8 mouse cellular contexts compared by ENCODE assay signal in genomic region chr11:107469523-107470371, GRCm38 (mm10). TPM values are rescaled to one million over a fixed set of nuclear protein-coding genes. Genes with fewer than 3 reads are reported as not detected.
DNase-seq lines count a peak whose midpoint lies in the region; ATAC-seq lines count a peak whose summit lies in the region.

No protein-coding gene starts in this region.

- no peaks in the 10 kb centered on the region for H3K9me3 ChIP-seq in intestine, embryonic 15.5 days

- peak; percentile 70 for DNase-seq in ZHBTc4 (ENCODE audit: low read depth, low spot score)
- peak; percentile 62 for DNase-seq in embryo, embryonic 10.5 days (ENCODE audit: low spot score)
- peak; percentile 66 for DNase-seq in gastrocnemius, postnatal 25 days
- DNase-seq in left cerebral cortex, postnatal 25 days (ENCODE audit: low spot score in 2 of 2), result peak; percentile 49 to 61
- DNase-seq in right cerebral cortex, postnatal 36 days (ENCODE audit: low spot score in 2 of 2), result peak; percentile 21 to 40
- DNase-seq in urinary bladder, postnatal 4 days (ENCODE audit: low spot score in 2 of 2), result peak; percentile 59 to 69

- peak overlapping the region; percentile 88 for H3K4me2 ChIP-seq in intestine, embryonic 15.5 days (replicated peaks)

- peak; percentile 55 for ATAC-seq in intestine, embryonic 15.5 days
- ATAC-seq in megakaryocyte-erythroid progenitor cell, adult 5-6 weeks (replicated peaks; ENCODE audit: low FRiP score, low TSS enrichment, poor library complexity, severe bottlenecking), result peak; percentile 16; the same call in 1 of the 2 replicates

- peak overlapping the region; percentile 92 for H3K27ac ChIP-seq in intestine, embryonic 15.5 days

- no peaks in the 10 kb centered on the region for H3K27me3 ChIP-seq in intestine, embryonic 15.5 days (replicated peaks)

- peaks cover 16% of the 10 kb centered on the region for H3K4me1 ChIP-seq in intestine, embryonic 15.5 days (replicated peaks)

- under 1% methylated on average over 57 of the region's 59 CpGs for WGBS in intestine, embryonic 15.5 days

- peak overlapping the region; percentile 78 for H3K4me3 ChIP-seq in intestine, embryonic 15.5 days (replicated peaks)

- no peaks in the 10 kb centered on the region for H3K36me3 ChIP-seq in intestine, embryonic 15.5 days

- peak overlapping the region; percentile 80 for H3K9ac ChIP-seq in intestine, embryonic 15.5 days

- intact Hi-C loops in left cerebral cortex, postnatal 25 days (cut with DNase I), result loop anchor here (1.0 to 5.0 kb wide), 5 partner anchors 52 to 281 kb away; partner anchors contain the start of gene Nol11

RNA-seq across cellular contexts. Expression of gene Pitpnc1, which starts 0.8 kb away (rescaled TPM):
- 10 to 100 TPM; 89.2 TPM for total RNA-seq in gastrocnemius, postnatal 25 days (2021)
- polyA plus RNA-seq in intestine, embryonic 15.5 days (2015; fragmentation: Nextera tagmentation; extraction: Ambion mirVana), result 13.3 and 14.2 TPM in 2 replicates
- total RNA-seq in left cerebral cortex, postnatal 25 days (2021), result 10 to 100 TPM; 50.8 to 51.2 TPM
- 35.0 and 44.4 TPM in 2 replicates for total RNA-seq in megakaryocyte-erythroid progenitor cell, adult 5-6 weeks (2014; fragmentation: Nextera tagmentation)
- total RNA-seq in megakaryocyte-erythroid progenitor cell, adult 5-6 weeks (2017), result 28.6 and 33.9 TPM in 2 replicates

RNA-seq across cellular contexts. Expression of gene Psmd12, which starts 9.5 kb away (rescaled TPM):
- 100 to 1,000 TPM in 1 of 2 experiments, 10 to 100 TPM in 1; 92.3 to 104 TPM for total RNA-seq in gastrocnemius, postnatal 25 days (2021)
- 158 and 168 TPM in 2 replicates for polyA plus RNA-seq in intestine, embryonic 15.5 days (2015; fragmentation: Nextera tagmentation; extraction: Ambion mirVana)
- 10 to 100 TPM; 69.2 to 73.1 TPM for total RNA-seq in left cerebral cortex, postnatal 25 days (2021)
- total RNA-seq in megakaryocyte-erythroid progenitor cell, adult 5-6 weeks (2014; fragmentation: Nextera tagmentation), result 94.9 and 97.5 TPM in 2 replicates
- total RNA-seq in megakaryocyte-erythroid progenitor cell, adult 5-6 weeks (2017), result 181 and 220 TPM in 2 replicates

Comparison
In these comparisons a context has a peak if more than half of its experiments do, and no peak if none do; other contexts are left out.
1. Peak in every context shown above with its lines: DNase-seq, ATAC-seq, H3K4me3 ChIP-seq and H3K27ac ChIP-seq.